Mouse (Mus musculus) kidney, adult 2 months (tissue): ENCODE results near the gene Cpe.

Experiments
- CTCF ChIP-seq: fragments of 200-500 bp; conservative IDR thresholded peaks from 2 replicates; pipeline ENCODE4 v1.5.1; 2011; ENCODE audit warnings: low read depth, mild to moderate bottlenecking, control low read depth, low read length, moderate library complexity, mixed read lengths; ENCODE audit not compliant: insufficient read depth, insufficient read length
- POLR2A ChIP-seq: fragments of 200-500 bp; IDR thresholded peaks from one replicate; pipeline ENCODE4 v1.6.1; 2011; ENCODE audit warnings: low read depth, low read length, control low read depth

DNA sequence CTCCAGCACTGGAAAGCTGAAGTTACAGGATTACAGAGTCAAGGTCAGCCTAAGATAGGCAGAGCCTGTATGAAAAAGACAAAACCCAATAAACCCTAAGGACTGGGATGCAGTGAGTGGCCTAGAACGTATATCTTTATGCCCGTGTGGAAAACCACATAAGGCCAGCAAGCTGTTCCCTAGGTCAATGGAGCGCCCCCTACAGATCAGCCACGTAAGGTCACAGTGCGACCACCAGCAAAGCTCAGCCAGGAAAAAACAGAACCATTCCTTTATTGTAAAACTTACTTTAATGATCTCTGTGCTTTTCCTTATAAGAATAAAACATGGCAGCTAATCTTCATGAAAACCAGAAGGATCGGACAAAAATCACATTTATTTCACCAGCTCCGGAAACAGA, 25.0 kb upstream of the Cpe start:
- TF ChIP-seq POLR2A, result no peak
- TF ChIP-seq CTCF, result 0 out of 2 replicates have a peak, but pooled peaks have one; percentile 13
